Mouse (Mus musculus) E14TG2a.4 (cell line): ENCODE results near the gene Scrn3.

ENCODE experiments used
- CTCF ChIP-seq: conservative IDR thresholded peaks from 2 replicates; pipeline ENCODE4 v1.5.1; 2014; ENCODE audit warnings: low read length
- POU5F1 ChIP-seq: IDR thresholded peaks from 2 replicates; pipeline ENCODE4 v1.6.1; 2014; ENCODE audit warnings: low read length, borderline replicate concordance

GRCm38 (mm10) chr2:73277021-73277708, 35.2 kb upstream of the Scrn3 start:
- no peak for TF ChIP-seq CTCF
- no peak for TF ChIP-seq POU5F1
